Mouse (Mus musculus) embryonic facial prominence, embryonic 15.5 days (tissue): Measurements from ENCODE around the gene Fbxl3. TPM values are rescaled to one million over a fixed set of nuclear protein-coding genes. Genes with fewer than 3 reads are reported as not detected.

ENCODE experiments used
- polyA plus RNA-seq: library from polyadenylated mRNA; unstranded; fragments of >200 nt; fragmentation: Nextera tagmentation; extraction: Ambion mirVana; gene quantifications from 2 replicates; pipeline ENCODE4 v1.2.1, GENCODE M21; 2015

Fbxl3 gene
- polyA plus RNA-seq, 1 experiment from 2014 or later = 25.2 TPM

Other genes with a start within 250 kb of the Fbxl3 start
- gene Kctd12, start 116.9 kb downstream of the Fbxl3 start, polyA plus RNA-seq = 32.1 and 33.8 TPM in 2 replicates
- not detected in 2 replicates for gene Acod1, start 52.6 kb downstream of the Fbxl3 start, polyA plus RNA-seq
- gene Cln5, start 29.4 kb downstream of the Fbxl3 start, polyA plus RNA-seq = 32.6 and 32.7 TPM in 2 replicates
- gene Mycbp2, start 247.2 kb upstream of the Fbxl3 start, polyA plus RNA-seq = 23.6 and 25.8 TPM in 2 replicates